Mouse (Mus musculus) limb, embryonic 14.5 days (tissue): ENCODE measurements at regions not wholly inside any gene's neighbourhood (a gene's known extent, or its start where the extent isn't known, plus 50 kb on each side); places are given as distances from the start of the nearest gene placed in this dataset.

ENCODE experiments used
- ATAC-seq: fragments of 200-750 bp; cut with Nextera tagmentation; 2 replicates; pipeline ENCODE4 v1.8.0; 2017; ENCODE audit warnings: low read depth, moderate number of reproducible peaks, moderate TSS enrichment; ENCODE audit not compliant: low FRiP score
- DNase-seq: peaks from one replicate; pipeline ENCODE4 v3.0.0-alpha.2; 2015; ENCODE audit warnings: low spot score
- H3K27ac ChIP-seq: fragments of 300-500 bp; sonication (generic); replicated peaks from 2 replicates; pipeline ENCODE4 v1.5.1; 2014; ENCODE audit warnings: low read depth, mild to moderate bottlenecking, low read length, moderate library complexity, mixed read lengths
- H3K27me3 ChIP-seq: fragments of 300-500 bp; sonication (generic); 2 replicates; pipeline ENCODE4 v1.6.1; 2014; ENCODE audit warnings: low read length, mixed read lengths; ENCODE audit not compliant: control insufficient read depth, insufficient read depth
- H3K36me3 ChIP-seq: fragments of 300-500 bp; sonication (generic); 2 replicates; pipeline ENCODE4 v1.6.1; 2014; ENCODE audit warnings: mild to moderate bottlenecking, low read length, moderate library complexity, mixed read lengths; ENCODE audit not compliant: control insufficient read depth, insufficient read depth
- H3K4me1 ChIP-seq: fragments of 300-500 bp; sonication (generic); 2 replicates; pipeline ENCODE4 v1.6.1; 2014; ENCODE audit warnings: antibody characterized with exemption, low read length, mixed read lengths; ENCODE audit not compliant: control insufficient read depth, insufficient read depth
- H3K4me2 ChIP-seq: fragments of 300-500 bp; sonication (generic); replicated peaks from 2 replicates; pipeline ENCODE4 v1.6.1; 2014; ENCODE audit warnings: low read depth, mild to moderate bottlenecking, low read length, moderate library complexity; ENCODE audit not compliant: severe bottlenecking
- H3K4me3 ChIP-seq: fragments of 300-500 bp; sonication (generic); replicated peaks from 2 replicates; pipeline ENCODE4 v1.5.1; 2014; ENCODE audit warnings: low read length
- H3K9ac ChIP-seq: fragments of 300-500 bp; sonication (generic); 2 replicates; pipeline ENCODE4 v1.6.1; 2014; ENCODE audit warnings: mild to moderate bottlenecking, low read depth, low read length, moderate library complexity; ENCODE audit not compliant: severe bottlenecking
- H3K9me3 ChIP-seq: fragments of 300-500 bp; sonication (generic); 2 replicates; pipeline ENCODE4 v1.6.1; 2016; ENCODE audit warnings: low read length; ENCODE audit not compliant: control insufficient read depth
- POLR2A ChIP-seq: fragments of 200-500 bp; IDR thresholded peaks from 2 replicates; pipeline ENCODE4 v1.8.0; 2012; ENCODE audit warnings: inconsistent platforms, mild to moderate bottlenecking, moderate library complexity, borderline replicate concordance; ENCODE audit not compliant: insufficient read depth, insufficient read length; ENCODE audit errors: extremely low read depth
- WGBS: fragments of 180-500 bp; shearing (Covaris S2); extraction: QIAGEN DNeasy Blood & Tissue Kit; methylation state at CpG from one replicate; pipeline ENCODE4 v1.1.7; 2014; 5-methylcytosine and 5-hydroxymethylcytosine counted together

- no peak for DNase-seq
- 77% methylated on average over 4 of the region's 4 CpGs for WGBS
- Histone ChIP-seq H3K9ac (no peak overlapping the region), H3K27ac (no peak overlapping the region), H3K9me3 (no peaks in the 10 kb centered on the region), H3K36me3 (no peaks in the 10 kb centered on the region), H3K27me3 (no peaks in the 10 kb centered on the region; the same call in 1 of the 2 replicates), H3K4me2 (no peak overlapping the region), H3K4me3 (no peak overlapping the region), H3K4me1 (no peaks in the 10 kb centered on the region)
- TF ChIP-seq POLR2A = no peak
- no peak for ATAC-seq
These were observed 283.0 kb upstream of the Tle4 start for GRCm38 (mm10) chr19:14880818-14881217.

DNA sequence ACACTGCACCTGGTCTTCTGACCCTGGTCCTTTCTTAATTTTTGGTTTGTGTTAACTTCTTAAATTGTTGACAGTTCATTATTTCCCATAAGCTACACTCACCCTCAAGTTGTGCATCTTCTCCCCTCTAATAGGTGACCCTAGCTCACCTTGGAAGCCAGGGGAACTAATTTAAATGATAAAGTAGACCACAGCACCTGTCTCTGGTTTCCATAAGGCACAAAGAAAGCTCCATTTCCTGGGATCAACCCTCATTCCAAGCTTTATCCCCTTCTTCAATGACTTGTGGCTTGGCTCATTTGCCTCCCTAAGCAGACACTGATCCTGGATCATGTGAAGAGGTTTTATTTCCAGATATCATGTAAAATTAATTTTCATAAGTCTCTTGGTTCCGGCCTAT lies 276.1 kb upstream of the Tle4 start:
- 97% methylated on average over 1 of the region's 1 CpGs for WGBS

GRCm38 (mm10) chr19:14871178-14871867 lies 273.5 kb upstream of the Tle4 start:
- Histone ChIP-seq H3K27me3 (no peaks in the 10 kb centered on the region), H3K36me3 (no peaks in the 10 kb centered on the region), H3K4me1 (no peaks in the 10 kb centered on the region), H3K4me3 (no peak overlapping the region), H3K27ac (no peak overlapping the region), H3K4me2 (no peak overlapping the region), H3K9me3 (no peaks in the 10 kb centered on the region), H3K9ac (no peak overlapping the region)
- 10% methylated on average over 7 of the region's 7 CpGs for WGBS
- DNase-seq = no peak
- TF ChIP-seq POLR2A = no peak
- 0 out of 2 replicates have a peak, but pooled peaks have one; percentile 26 for ATAC-seq

More for the DNA sequence above, 276.1 kb upstream of the Tle4 start:
- TF ChIP-seq POLR2A = no peak
- no peak overlapping the region for H3K27ac ChIP-seq
- H3K4me3 ChIP-seq = no peak overlapping the region
- no peak for DNase-seq
- no peaks in the 10 kb centered on the region for H3K27me3 ChIP-seq
- no peaks in the 10 kb centered on the region for H3K36me3 ChIP-seq
- H3K4me2 ChIP-seq = no peak overlapping the region
- ATAC-seq = no peak
- no peaks in the 10 kb centered on the region for H3K4me1 ChIP-seq
- H3K9me3 ChIP-seq = no peaks in the 10 kb centered on the region
- H3K9ac ChIP-seq = no peak overlapping the region

GRCm38 (mm10) chr19:14862654-14863468 lies 265.0 kb upstream of the Tle4 start:
- Histone ChIP-seq H3K9me3 (peaks cover 12% of the 10 kb centered on the region; the same call in 1 of the 2 replicates), H3K4me2 (peak overlapping the region; percentile 8; the same call in 1 of the 2 replicates), H3K27me3 (no peaks in the 10 kb centered on the region), H3K4me3 (no peak overlapping the region), H3K9ac (no peak overlapping the region), H3K4me1 (peaks cover 13% of the 10 kb centered on the region), H3K36me3 (no peaks in the 10 kb centered on the region), H3K27ac (0 out of 2 replicates have a peak overlapping the region, but pooled peaks have one; percentile 19)
- no peak for TF ChIP-seq POLR2A
- peak; percentile 78 for ATAC-seq
- DNase-seq = peak; percentile 68
- 20% methylated on average over 13 of the region's 13 CpGs for WGBS

DNA sequence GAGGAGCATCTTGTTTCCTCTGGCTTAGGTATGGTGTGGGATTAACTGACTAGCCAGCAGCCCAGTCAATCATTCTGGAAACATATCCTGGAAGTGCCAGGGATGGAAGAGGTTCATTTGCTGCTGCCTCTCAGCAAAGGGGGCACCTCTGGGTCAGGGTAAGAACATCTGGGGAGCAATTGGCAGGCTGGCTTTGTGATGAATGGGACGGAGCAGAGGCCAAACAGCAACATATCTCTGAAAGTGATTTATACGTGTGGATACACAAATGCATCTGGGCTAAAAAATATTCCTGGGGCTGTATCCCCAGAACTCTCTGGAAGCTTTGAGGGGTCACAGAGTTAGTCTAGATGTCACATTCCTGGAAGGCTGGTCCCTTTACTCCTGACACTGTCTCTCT lies 257.2 kb upstream of the Tle4 start:
- no peak for DNase-seq
- 31% methylated on average over 2 of the region's 2 CpGs for WGBS
- Histone ChIP-seq H3K36me3 (no peaks in the 10 kb centered on the region), H3K4me2 (no peak overlapping the region), H3K4me1 (no peaks in the 10 kb centered on the region), H3K27me3 (no peaks in the 10 kb centered on the region), H3K9me3 (peaks cover 8% of the 10 kb centered on the region; the same call in 1 of the 2 replicates), H3K9ac (no peak overlapping the region), H3K4me3 (no peak overlapping the region), H3K27ac (no peak overlapping the region)
- TF ChIP-seq POLR2A = no peak
- no peak for ATAC-seq
